Mouse (Mus musculus): Measurements from ENCODE around the gene Acvr2a.

Gene Acvr2a

DNA sequence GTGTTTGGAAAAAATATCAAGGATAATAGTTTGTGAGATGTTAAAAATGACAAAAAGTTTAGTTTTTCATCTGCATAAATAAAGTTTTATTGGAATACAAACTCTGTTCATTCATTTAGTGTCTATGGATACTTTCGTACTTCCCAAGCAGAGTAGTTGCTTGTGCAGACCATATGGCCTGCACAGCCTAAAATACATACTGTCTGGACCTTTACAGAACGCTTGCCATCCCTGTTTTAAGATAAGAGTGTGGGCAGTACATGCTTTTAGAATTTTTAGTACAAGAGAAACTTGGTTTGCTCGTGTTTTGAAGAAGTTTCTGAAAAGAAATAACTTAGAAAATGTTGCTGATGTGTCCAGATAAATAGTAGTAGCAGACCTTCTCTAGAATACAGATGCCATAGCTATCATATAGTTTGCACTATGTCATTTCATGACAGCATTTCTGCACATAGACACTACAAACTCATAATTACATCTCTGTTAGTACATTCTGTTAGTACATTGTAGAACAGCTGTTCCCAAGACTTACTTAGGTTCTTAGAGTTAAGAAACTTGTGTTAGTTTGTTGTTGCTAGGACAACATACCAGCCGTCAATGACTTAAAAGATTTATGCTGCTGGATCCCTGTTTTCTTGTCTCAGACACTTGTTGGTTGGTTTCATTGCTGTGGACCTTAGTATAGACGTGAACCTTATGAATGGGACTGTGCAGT is 54.4 kb downstream of the Acvr2a start:
- DNase-seq (ENCODE audit: low read depth, low spot score), result no peak

DNA sequence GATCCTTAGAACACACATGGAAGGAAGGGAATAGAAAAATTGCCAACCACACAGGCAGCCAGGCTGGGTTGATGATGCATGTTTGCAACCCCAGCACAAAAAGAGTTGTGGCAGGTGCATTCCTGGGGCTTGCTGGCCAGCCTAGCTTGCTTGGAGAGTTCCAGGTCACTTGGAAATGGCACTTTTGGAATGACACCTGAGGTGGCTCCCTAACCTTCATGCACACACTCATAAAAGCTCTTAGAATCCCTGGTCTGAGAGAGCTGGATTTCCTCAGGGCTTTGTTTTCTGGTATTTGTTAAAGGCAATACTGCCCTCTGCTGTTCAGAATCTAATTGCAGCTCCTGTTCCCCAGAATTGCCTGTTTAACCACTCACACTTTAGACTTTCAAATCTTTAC is 72.0 kb downstream of the Acvr2a start:
- peak; percentile 81 for DNase-seq (ENCODE audit: low read depth, low spot score)

DNA sequence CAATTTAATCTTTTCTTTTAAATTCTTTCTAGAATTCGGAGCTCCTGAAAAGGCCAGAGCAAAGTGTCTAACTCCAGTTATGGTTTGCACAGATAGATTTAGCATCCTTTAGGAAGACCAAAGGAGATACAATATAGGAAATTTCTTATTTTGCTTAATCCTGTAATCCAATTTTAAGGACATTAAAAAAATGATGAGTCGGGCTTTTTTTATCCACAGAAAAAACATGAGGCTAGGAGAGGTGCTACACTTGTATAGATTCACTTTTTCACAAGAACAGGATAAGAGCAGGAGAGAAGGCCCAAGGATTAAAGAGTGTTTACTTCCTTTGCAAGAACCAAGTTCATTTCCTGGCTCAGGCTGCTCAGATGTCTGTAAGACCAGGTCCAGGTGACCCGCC is 81.3 kb downstream of the Acvr2a start:
- DNase-seq (ENCODE audit: low read depth, low spot score), result no peak

DNA sequence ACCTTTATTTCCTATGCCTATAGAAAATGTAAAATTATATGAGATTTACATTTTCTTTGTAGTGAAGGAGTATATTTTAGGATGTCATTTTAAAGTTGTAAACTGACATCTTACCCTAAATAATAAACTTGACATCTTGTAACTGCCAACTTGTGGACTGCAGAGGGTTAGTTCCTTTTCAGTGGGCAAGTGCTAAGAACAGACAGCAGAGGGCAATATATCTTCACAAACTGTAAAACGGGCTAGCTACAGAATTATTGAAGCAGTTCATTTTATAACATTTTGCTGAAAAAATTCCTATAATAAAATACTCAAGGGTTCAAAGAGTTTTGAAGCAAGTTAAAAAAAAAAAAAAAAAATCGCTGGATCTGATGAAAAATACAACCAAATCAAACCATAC is 95.0 kb downstream of the Acvr2a start:
- DNase-seq (ENCODE audit: low read depth, low spot score), result peak; percentile 10

DNA sequence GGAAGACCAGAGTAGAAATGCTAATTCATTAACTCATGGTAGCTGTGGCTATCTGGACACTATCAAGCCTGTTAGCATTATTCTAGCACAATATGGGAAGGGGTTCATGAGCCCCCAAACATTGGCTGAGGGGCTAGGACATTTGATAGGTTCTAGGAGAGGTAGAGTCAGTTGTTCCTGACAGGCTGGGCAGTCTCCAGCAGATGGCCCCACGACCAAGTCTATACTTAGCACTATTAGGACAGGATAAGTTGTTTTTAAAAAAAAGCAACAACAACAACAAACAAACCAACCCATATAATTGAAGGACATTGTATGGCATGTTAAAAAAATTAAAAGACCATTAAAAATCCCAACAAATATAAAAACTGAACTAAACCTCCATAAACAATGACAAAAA is 100.3 kb downstream of the Acvr2a start:
- DNase-seq (ENCODE audit: low read depth, low spot score), result no peak

DNA sequence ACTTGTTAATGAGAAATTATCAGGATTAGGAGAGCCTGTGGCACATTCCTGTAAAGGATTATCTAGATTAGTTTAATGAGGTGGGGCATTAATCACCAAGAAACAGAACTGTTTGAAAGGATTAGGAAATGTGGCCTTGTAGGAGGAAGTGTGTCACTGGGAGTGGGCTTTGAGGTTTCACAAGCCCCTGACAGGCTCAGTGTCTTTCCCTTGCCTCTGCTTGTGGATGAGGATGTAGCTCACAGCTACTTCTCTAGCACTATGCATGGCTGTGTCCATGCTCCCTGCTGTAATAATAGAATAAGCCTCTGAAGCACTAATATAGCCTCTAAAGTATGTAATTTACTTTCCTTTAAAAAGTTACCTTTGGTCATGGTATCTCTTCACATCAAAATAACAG is 101.9 kb downstream of the Acvr2a start:
- DNase-seq (ENCODE audit: low read depth, low spot score), result no peak

DNA sequence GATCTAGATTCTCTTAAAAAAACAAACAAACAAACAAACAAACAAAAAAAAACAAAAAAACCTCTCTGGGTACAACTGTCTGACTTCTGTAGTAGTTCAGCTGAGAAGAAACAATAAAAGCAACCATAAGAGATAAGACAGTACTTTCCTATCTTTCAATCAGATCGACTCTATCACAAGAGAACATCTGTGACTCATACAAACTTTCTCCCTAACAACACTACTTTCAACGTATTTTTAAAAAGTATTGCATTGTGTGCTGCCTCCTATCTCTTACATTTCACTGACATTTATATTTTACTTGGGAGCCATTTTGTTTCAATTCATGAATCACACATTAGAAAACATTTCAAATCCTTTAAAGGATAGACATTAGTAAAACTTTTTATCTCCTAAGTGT is 121.1 kb downstream of the Acvr2a start:
- DNase-seq (ENCODE audit: low read depth, low spot score), result no peak

DNA sequence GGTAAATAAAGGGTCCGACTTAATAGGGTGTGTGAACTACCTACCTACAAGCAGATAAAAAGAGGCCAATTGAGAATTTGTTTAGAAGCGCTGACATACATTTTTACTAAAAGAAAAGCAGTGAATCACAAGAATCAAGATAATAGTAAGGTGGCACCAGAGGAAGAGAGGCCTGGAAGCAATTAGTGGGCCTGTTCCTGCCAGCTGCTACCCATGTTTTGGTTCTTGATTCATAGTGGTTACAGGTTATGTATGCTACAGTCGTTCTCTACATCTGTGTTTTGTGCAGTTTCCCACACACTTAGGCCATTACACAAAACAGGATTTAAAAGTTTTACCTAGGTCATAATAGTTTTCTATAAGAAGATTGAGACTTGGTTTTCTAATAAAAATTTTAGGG is 133.9 kb downstream of the Acvr2a start:
- peak; percentile 5 for DNase-seq (ENCODE audit: low read depth, low spot score)

DNA sequence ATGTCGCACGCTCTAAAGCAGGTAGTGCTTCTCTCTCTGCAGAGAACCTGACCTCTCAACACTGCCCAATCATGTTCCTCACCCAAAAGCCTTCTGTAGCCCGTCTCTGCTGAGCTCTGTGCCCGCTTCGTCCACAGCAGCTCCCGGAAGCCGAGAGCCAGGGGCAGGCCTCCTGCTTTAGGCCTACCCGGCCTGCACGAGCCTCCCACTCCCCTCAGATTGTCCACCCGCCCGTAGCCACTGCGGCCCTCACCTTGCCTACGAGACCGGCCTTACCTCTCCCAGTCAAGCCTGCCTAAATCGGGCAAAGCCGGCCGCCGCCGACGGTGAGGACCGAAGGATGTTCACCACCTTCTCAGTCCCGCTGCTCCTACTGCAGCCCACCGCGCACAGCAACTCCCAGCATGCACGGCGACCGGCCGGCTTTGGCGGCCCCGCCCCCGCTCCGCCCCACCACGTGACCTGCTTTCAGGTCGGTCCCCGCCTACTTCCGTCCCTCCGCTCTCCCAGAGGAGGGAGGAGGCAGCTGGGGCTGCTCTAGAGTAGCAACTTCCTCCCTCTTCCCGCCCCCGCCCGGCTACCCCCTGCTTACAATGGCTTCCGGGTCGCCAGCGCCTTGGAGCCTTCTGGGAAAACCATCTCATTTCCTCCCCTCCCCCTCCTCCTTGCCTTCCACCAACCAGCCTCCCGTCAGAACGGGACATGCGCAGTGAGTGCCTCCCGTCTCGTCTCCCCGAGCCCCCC is 135.1 kb downstream of the Acvr2a start, which contains the start of gene Mbd5:
TSS of gene Mbd5 (plus strand) at position 668 of the 744 bp plus-strand sequence.
- DNase-seq (ENCODE audit: low read depth, low spot score), result peak; percentile 99

DNA sequence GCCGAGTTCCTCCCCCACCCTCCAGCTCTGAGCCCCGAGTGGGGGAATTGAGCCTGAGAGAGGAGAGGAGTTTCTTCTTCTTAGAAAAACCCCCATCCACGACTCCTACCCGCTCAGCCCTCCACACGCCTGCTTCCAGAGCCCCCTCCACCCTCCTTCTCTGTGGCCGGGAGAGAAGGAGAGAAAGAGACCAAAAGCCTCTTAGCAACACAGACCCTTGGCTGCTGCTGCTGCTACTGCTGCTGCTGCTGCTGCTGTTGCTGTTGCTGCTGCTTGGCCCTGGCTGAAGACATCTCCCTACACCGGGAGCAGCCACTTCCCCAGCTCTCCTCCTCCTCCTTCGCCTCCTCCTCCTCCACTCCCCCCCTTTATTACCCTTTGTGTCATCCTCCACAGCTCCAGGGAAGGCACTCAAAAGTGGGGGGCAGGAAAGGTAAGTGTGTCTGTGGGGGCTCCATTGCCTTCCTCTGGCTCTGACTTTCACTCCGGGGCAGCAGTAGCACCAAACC is 135.9 kb downstream of the Acvr2a start:
- DNase-seq (ENCODE audit: low read depth, low spot score), result peak; percentile 50

DNA sequence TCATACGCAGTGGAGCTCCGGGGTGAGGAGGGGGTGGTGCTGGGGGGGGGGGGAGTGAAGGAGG is 136.2 kb downstream of the Acvr2a start, which contains the start of gene Orc4:
TSS of gene Orc4 (minus strand) at position 26 of the 64 bp plus-strand sequence.
- no peak for DNase-seq (ENCODE audit: low read depth, low spot score)

DNA sequence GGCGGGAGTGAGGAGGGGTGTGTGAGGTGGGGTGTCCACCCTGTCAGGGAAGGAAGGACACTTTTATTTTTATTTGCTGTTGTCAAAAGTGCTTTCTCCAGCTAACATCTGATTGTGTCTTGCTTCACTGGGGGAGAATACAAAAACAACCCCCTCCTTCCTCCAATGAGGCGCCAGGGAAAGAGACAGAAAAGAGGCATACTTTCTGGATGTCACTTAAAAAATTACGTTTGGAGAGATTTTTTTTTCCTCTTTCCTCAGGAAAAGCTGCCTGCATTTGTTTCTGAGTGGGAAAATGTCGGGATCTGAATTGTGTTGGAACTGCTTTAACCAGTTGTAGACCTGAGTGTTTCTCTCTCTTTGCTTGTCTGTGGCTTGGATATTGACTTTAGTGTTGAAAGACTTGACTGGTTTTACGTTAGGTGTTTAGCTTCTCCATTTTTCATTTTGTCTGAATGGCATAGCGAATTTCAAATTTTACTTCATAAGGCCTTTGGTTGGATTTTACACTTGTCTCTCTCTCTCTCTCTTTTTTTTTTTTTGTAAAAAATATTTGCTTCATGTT is 136.5 kb downstream of the Acvr2a start:
- DNase-seq (ENCODE audit: low read depth, low spot score), result peak; percentile 2
